Mouse (Mus musculus) cerebellum, adult (tissue): ENCODE results near the gene Tex9.
"Not testable (repeated sequence)": the region's sequence is repeated elsewhere in the genome, so short reads cannot be mapped to it uniquely, and the experiment has no call there.

Source experiments
- ATAC-seq: cut with Nextera tagmentation; 2 replicates; pipeline ENCODE4 v1.9.2; 2017; ENCODE audit warnings: mild to moderate bottlenecking, moderate library complexity, mixed read lengths; ENCODE audit not compliant: insufficient number of reproducible peaks, low FRiP score, low TSS enrichment

Tex9 gene

GRCm38 (mm10) chr9:72489131-72489530 is 2.9 kb downstream of the Tex9 start:
- ATAC-seq = no peak

GRCm38 (mm10) chr9:72488523-72488922 is 3.5 kb downstream of the Tex9 start:
- ATAC-seq = no peak

- no peak for ATAC-seq
These were observed 12.7 kb downstream of the Tex9 start for GRCm38 (mm10) chr9:72479276-72479675.

GRCm38 (mm10) chr9:72477306-72477705 is 14.7 kb downstream of the Tex9 start:
- no peak for ATAC-seq

GRCm38 (mm10) chr9:72475511-72475910 is 16.5 kb downstream of the Tex9 start:
- ATAC-seq = no peak

GRCm38 (mm10) chr9:72469851-72470250 is 22.2 kb downstream of the Tex9 start:
- ATAC-seq = no peak

GRCm38 (mm10) chr9:72468616-72469015 is 23.4 kb downstream of the Tex9 start:
- ATAC-seq = no peak

GRCm38 (mm10) chr9:72467551-72468407 is 24.2 kb downstream of the Tex9 start:
- ATAC-seq = no peak

GRCm38 (mm10) chr9:72465754-72466181 is 26.2 kb downstream of the Tex9 start:
- ATAC-seq = no peak

GRCm38 (mm10) chr9:72464806-72465205 is 27.2 kb downstream of the Tex9 start:
- ATAC-seq = no peak

GRCm38 (mm10) chr9:72462427-72462826 is 29.6 kb downstream of the Tex9 start:
- ATAC-seq = no peak

- ATAC-seq = no peak
These were observed 31.2 kb downstream of the Tex9 start for GRCm38 (mm10) chr9:72460767-72461166.

GRCm38 (mm10) chr9:72459703-72460102 is 32.3 kb downstream of the Tex9 start:
- no peak for ATAC-seq

- peak; percentile 75; the same call in 1 of the 2 replicates for ATAC-seq
These were observed 33.8 kb downstream of the Tex9 start for GRCm38 (mm10) chr9:72458233-72458632.

- no peak for ATAC-seq
These were observed 35.6 kb downstream of the Tex9 start for GRCm38 (mm10) chr9:72456374-72456773.

GRCm38 (mm10) chr9:72454281-72454680 is 37.7 kb downstream of the Tex9 start:
- not testable (repeated sequence) for ATAC-seq

- no peak for ATAC-seq
These were observed 40.9 kb downstream of the Tex9 start for GRCm38 (mm10) chr9:72451111-72451510.

GRCm38 (mm10) chr9:72450363-72450762 is 41.6 kb downstream of the Tex9 start:
- ATAC-seq = no peak

- no peak for ATAC-seq
These were observed 42.2 kb downstream of the Tex9 start for GRCm38 (mm10) chr9:72449841-72450240.

- ATAC-seq = no peak
These were observed 42.6 kb downstream of the Tex9 start for GRCm38 (mm10) chr9:72449367-72449766.

- ATAC-seq = no peak
These were observed 44.0 kb downstream of the Tex9 start for GRCm38 (mm10) chr9:72448026-72448425.
